Mouse (Mus musculus): ENCODE results near the gene Olfr655. TPM values are rescaled to one million over a fixed set of nuclear protein-coding genes. Genes with fewer than 3 reads are reported as not detected.

Olfr655 gene
- polyA plus RNA-seq (2016; fragmentation: Nextera tagmentation; extraction: Ambion mirVana), result not detected in 2 replicates

DNA sequence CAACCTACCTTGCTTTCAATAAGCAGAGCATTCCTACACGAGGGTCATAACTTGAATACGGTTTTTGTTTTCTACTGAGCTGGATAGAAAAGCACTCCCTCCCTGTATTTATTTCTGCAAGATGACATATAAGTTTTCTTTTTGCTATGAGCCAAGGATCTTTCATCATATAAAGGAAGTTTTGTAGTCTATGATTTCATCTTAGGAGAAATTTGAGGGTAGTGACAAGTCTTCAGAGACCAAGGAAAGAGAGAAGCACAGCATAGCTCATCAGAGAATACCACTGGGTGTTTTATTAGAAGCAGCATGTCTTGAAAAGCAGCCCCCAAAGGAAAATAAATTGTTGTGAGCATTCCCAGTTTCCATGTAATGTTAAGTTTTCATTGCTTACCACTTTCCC is at the start of gene Olfr655:
Gene Olfr655, minus strand, starts transcription at position 101 of the 400 bp plus-strand sequence.
- Histone ChIP-seq H3K4me2 (replicated peaks) (no peak within 1 kb of the TSS), H3K4me1 (no peaks in the 10 kb centered on the region), H3K4me3 (no peak within 1 kb of the TSS), H3K36me3 (no peaks in the 10 kb centered on the region), H3K9me3 (no peaks in the 10 kb centered on the region), H3K27ac (no peak within 1 kb of the TSS), H3K9ac (no peak within 1 kb of the TSS), H3K27me3 (replicated peaks) (no peaks in the 10 kb centered on the region)
- 94% methylated on average over 2 of the region's 2 CpGs for WGBS
- no peak for ATAC-seq (ENCODE audit: low FRiP score, low read depth)

DNA sequence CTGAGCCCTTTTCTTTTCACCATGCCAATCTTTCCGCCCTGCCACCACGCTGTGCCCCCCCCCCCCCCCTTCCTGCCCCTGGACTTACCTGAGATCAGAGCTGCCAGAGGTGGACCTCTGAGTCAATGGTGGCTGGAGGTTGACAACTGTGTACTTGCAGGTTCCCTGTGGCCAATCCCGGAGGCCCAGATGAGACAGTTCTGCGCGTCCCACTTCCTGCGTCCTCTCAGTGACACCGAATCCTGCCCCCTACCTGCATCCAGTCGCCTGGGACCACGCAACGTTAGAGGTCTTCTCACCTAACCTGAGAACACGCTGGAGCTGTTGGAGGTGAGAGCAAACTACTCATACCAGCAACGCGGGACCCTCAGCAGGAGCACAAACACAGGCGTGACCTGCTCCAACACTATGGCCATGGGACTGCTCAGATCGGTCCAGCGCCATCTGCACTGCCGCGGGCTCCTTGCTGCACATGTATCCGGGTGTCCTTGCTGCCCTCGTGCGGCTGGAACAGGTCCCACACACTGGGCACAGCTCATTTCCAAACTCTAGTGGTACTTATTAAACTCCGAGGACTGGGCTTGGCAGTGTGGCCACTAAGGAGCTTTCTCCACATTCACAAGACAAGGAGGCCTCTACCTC is 45.4 kb upstream of the Olfr655 start, which contains the start of gene Olfr658:
Gene Olfr658, minus strand, starts transcription at position 465 of the 642 bp plus-strand sequence.
- 32% methylated on average over 22 of the region's 22 CpGs for WGBS
- Histone ChIP-seq H3K4me2 (replicated peaks) (peak within 1 kb of the TSS; percentile 56), H3K27ac (no peak within 1 kb of the TSS), H3K27me3 (replicated peaks) (no peaks in the 10 kb centered on the region), H3K9me3 (no peaks in the 10 kb centered on the region), H3K9ac (no peak within 1 kb of the TSS), H3K4me1 (no peaks in the 10 kb centered on the region), H3K36me3 (no peaks in the 10 kb centered on the region), H3K4me3 (peak within 1 kb of the TSS; percentile 19; the same call in 1 of the 2 replicates)
- peak; percentile 95 for ATAC-seq (ENCODE audit: low FRiP score, low read depth)

DNA sequence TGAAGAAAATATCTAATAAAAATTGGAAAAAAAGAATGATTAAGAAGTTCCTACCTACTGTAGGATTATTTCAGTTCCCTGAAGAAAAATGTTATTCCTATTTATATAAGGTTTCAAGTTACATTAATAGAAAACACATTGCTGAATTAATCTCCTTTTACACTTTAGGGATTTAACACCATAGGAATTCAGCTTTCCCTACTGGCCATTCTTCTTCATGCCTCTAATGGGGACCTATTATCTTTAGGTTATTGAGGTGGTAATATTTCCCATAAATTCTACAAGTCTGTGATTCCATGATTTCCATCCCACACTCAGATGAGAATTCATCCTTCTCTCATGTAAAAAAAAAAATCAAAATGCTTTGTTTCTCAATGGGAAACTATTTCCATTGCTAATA is 22.9 kb upstream of the Olfr655 start, which contains the start of gene Olfr657:
Gene Olfr657, plus strand, starts transcription at position 301 of the 400 bp plus-strand sequence.
- ATAC-seq (ENCODE audit: low FRiP score, low read depth), result no peak
- H3K27ac ChIP-seq, result no peak within 1 kb of the TSS

DNA sequence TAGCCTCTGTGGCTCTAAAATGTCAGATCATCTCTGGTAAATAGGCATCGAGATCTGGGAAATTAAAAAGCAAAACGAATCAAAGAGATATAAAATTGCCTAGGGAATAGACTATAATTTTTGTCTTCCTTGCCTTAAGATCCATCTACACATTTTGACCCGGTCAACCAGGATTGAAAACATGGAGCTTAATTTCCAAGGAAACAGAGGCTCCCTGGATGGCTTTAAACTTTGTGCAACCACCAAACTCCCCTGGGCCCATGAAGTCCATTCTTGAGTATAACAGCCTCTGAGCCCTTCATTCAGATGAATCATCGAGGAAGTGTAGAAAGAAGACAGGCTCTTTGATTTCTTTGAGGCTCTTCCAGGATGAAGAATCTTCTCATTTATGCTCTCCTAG is 12.1 kb upstream of the Olfr655 start, which contains the start of gene Olfr656:
Gene Olfr656, plus strand, starts transcription at position 301 of the 400 bp plus-strand sequence.
- WGBS, result 87% methylated on average over 4 of the region's 4 CpGs
- no peak for ATAC-seq (ENCODE audit: low FRiP score, low read depth)
- no peak within 1 kb of the TSS for H3K4me2 ChIP-seq (replicated peaks)
- no peaks in the 10 kb centered on the region for H3K9me3 ChIP-seq
- no peak within 1 kb of the TSS for H3K4me3 ChIP-seq
- no peak within 1 kb of the TSS for H3K9ac ChIP-seq
- no peaks in the 10 kb centered on the region for H3K4me1 ChIP-seq
- H3K27ac ChIP-seq, result no peak within 1 kb of the TSS
- no peaks in the 10 kb centered on the region for H3K27me3 ChIP-seq (replicated peaks)
- no peaks in the 10 kb centered on the region for H3K36me3 ChIP-seq

More for the DNA sequence above, 22.9 kb upstream of the Olfr655 start, which contains the start of gene Olfr657:
- H3K9ac ChIP-seq, result no peak within 1 kb of the TSS
- no peak within 1 kb of the TSS for H3K4me3 ChIP-seq
- H3K9me3 ChIP-seq, result no peaks in the 10 kb centered on the region
- no peak within 1 kb of the TSS for H3K4me2 ChIP-seq (replicated peaks)
- no peaks in the 10 kb centered on the region for H3K4me1 ChIP-seq
- no peaks in the 10 kb centered on the region for H3K36me3 ChIP-seq
- H3K27me3 ChIP-seq (replicated peaks), result no peaks in the 10 kb centered on the region

DNA sequence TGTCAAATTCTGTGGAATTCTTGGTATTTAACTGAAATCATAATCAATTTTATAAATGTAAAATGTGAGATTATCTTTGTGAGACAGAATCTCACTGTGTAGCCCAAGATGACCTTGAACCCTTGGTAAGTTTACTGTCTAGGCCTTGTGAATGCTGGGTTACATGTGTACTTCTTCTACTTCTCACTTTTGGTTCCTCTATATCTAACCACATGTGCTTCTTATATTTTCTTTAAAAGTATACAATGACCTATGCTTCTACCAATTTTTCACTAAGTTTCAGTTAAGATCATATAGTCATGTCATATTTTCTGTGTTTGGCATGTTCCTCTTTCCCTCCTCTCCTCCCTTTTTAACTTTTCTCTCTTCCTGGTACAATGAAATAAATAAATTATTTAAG is 3.1 kb upstream of the Olfr655 start:
- Histone ChIP-seq H3K4me3 (no peak overlapping the region), H3K9me3 (no peaks in the 10 kb centered on the region), H3K36me3 (no peaks in the 10 kb centered on the region), H3K4me2 (replicated peaks) (no peak overlapping the region), H3K9ac (no peak overlapping the region), H3K27me3 (replicated peaks) (no peaks in the 10 kb centered on the region), H3K27ac (no peak overlapping the region), H3K4me1 (no peaks in the 10 kb centered on the region)
- ATAC-seq (ENCODE audit: low FRiP score, low read depth), result no peak

DNA sequence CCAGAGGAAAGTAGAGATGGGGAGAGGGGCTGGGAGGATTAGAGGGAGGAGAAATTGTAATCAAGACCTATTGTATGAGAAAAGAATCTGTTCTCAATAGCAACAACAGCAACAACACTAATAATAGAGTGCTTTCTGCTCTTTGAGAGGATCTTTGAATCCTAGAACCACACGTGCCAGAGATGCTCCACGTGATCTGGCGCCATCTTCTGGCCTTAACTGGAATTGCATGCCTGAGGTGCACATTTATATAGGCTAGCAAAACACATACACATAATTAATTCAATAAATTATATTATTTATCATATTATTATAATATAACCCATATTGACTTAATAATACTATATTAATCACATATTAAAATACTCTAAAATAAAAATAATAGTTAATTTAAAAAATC is 1.6 kb upstream of the Olfr655 start:
- H3K4me2 ChIP-seq (replicated peaks), result no peak overlapping the region
- H3K27me3 ChIP-seq (replicated peaks), result no peaks in the 10 kb centered on the region
- no peak overlapping the region for H3K4me3 ChIP-seq
- H3K36me3 ChIP-seq, result no peaks in the 10 kb centered on the region
- H3K9ac ChIP-seq, result no peak overlapping the region
- H3K9me3 ChIP-seq, result no peaks in the 10 kb centered on the region
- ATAC-seq (ENCODE audit: low FRiP score, low read depth), result no peak
- no peak overlapping the region for H3K27ac ChIP-seq
- WGBS, result 3% methylated on average over 3 of the region's 3 CpGs
- H3K4me1 ChIP-seq, result no peaks in the 10 kb centered on the region

DNA sequence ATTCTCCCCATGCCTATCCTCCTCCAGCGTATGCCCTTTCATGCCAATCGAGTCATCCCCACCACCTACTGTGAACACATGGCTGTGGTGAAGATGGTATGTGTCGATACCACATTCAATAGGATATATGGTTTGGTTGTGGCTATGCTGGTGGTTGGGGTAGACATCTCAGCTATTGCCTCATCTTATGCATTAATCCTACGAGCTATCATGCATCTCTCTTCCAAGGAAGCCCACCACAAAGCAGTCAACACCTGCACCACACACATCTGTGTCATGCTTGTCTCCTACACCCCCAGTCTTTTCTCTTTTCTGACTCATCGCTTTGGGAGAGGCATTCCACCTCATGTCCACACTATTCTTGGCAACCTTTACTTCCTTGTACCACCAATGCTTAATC is 13.3 kb downstream of the Olfr655 start:
- Histone ChIP-seq H3K27me3 (replicated peaks) (no peaks in the 10 kb centered on the region), H3K9me3 (no peaks in the 10 kb centered on the region), H3K9ac (no peak overlapping the region), H3K4me3 (no peak overlapping the region), H3K36me3 (no peaks in the 10 kb centered on the region), H3K27ac (no peak overlapping the region), H3K4me1 (no peaks in the 10 kb centered on the region), H3K4me2 (replicated peaks) (no peak overlapping the region)
- 85% methylated on average over 5 of the region's 5 CpGs for WGBS
- no peak for ATAC-seq (ENCODE audit: low FRiP score, low read depth)

DNA sequence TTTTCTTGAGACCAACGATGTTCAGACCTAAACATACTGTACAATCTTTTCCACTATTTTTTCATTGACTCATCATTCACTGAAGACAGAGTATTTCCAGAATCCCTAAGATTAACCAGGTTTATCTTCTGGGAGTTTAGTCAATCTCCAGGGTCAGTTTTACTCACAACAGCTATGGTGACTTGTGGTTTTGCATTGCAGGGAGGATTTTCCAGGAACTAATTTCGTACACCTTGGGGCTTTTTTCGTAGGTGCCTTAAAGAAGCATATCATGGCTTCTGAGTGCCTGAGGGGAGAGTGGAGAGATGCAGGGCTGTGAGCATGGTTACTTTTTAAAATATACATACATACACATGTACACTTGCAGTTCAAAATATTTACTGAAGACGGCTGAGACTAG is 14.9 kb downstream of the Olfr655 start, which contains the start of gene Olfr654:
Gene Olfr654, plus strand, starts transcription at position 301 of the 400 bp plus-strand sequence.
- H3K4me1 ChIP-seq, result no peaks in the 10 kb centered on the region
- H3K9me3 ChIP-seq, result no peaks in the 10 kb centered on the region
- H3K27me3 ChIP-seq (replicated peaks), result no peaks in the 10 kb centered on the region
- no peak within 1 kb of the TSS for H3K4me3 ChIP-seq
- no peak for ATAC-seq (ENCODE audit: low FRiP score, low read depth)
- no peak within 1 kb of the TSS for H3K4me2 ChIP-seq (replicated peaks)
- H3K27ac ChIP-seq, result no peak within 1 kb of the TSS
- WGBS, result 92% methylated on average over 4 of the region's 4 CpGs
- H3K36me3 ChIP-seq, result no peaks in the 10 kb centered on the region
- H3K9ac ChIP-seq, result no peak within 1 kb of the TSS

DNA sequence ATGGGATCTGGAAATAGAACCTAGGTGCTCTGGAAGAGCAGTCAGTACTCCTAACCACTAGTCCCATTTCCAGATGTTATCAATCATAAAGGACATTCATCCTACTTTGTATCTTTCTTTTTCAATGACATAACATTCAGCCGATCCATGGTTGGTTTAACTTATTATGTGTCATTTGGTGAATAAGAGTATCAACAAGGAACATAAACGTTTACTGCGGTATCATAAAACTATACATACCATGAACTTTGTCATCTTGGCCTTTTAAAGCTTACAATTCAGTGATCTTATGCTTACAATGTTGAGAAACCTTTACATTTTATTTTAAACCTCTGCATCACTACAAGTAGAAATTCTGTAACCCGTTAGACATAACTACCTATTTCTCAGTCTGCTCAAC is 20.1 kb downstream of the Olfr655 start:
- no peaks in the 10 kb centered on the region for H3K36me3 ChIP-seq
- no peaks in the 10 kb centered on the region for H3K27me3 ChIP-seq (replicated peaks)
- no peak overlapping the region for H3K27ac ChIP-seq
- H3K4me2 ChIP-seq (replicated peaks), result no peak overlapping the region
- H3K4me3 ChIP-seq, result no peak overlapping the region
- H3K4me1 ChIP-seq, result no peaks in the 10 kb centered on the region
- H3K9me3 ChIP-seq, result no peaks in the 10 kb centered on the region
- WGBS, result 89% methylated on average over 4 of the region's 4 CpGs
- no peak for ATAC-seq (ENCODE audit: low FRiP score, low read depth)
- no peak overlapping the region for H3K9ac ChIP-seq

DNA sequence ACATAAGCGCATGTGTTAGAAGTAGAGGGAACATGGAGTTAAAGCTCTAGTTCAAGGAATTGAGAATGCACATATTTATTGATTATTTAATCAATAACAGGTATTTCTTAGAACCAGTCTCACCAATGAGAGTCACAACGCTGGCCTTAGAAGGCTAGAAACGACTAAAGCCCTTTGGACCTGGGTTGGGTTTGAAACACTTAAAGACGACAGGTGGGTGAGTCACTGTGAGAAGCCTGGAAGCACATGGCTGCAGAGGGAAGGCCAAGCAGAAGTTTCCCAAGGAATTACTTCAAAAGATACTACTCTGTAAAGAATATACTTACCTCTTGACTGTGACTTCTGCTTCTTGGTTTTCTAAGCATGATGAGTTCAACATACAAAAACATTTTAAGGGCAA is 20.7 kb downstream of the Olfr655 start:
- Histone ChIP-seq H3K9ac (no peak overlapping the region), H3K9me3 (no peaks in the 10 kb centered on the region), H3K27ac (no peak overlapping the region), H3K27me3 (replicated peaks) (no peaks in the 10 kb centered on the region), H3K4me3 (no peak overlapping the region), H3K4me1 (no peaks in the 10 kb centered on the region), H3K36me3 (no peaks in the 10 kb centered on the region), H3K4me2 (replicated peaks) (no peak overlapping the region)
- no peak for ATAC-seq (ENCODE audit: low FRiP score, low read depth)
- 95% methylated on average over 4 of the region's 4 CpGs for WGBS

DNA sequence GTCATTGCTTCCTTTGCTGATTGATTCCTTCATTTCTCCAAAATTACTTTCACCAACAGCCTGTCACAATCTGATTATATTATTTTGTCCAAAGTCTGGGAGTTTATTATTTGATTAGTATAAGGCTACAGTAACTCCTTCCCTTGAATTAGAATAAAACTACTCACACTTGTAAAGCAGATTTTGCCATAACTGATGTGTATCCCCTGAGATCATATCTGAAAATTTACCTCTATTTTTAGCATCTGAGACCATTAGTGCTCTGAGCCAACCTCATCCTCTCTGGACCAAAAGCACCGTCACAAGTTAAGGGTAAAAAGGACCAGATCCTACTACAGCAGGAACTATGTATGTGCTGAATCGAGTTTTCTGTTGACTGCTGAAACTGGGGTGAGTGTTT is 24.6 kb downstream of the Olfr655 start, which contains the start of gene Olfr653:
Gene Olfr653, plus strand, starts transcription at position 301 of the 400 bp plus-strand sequence.
- Histone ChIP-seq H3K4me2 (replicated peaks) (no peak within 1 kb of the TSS), H3K36me3 (no peaks in the 10 kb centered on the region), H3K4me3 (no peak within 1 kb of the TSS), H3K27me3 (replicated peaks) (no peaks in the 10 kb centered on the region), H3K9me3 (no peaks in the 10 kb centered on the region), H3K4me1 (no peaks in the 10 kb centered on the region), H3K27ac (no peak within 1 kb of the TSS), H3K9ac (no peak within 1 kb of the TSS)
- whole genome bisulfite sequencing, result 79% methylated on average over 2 of the region's 2 CpGs
- ATAC-seq (ENCODE audit: low FRiP score, low read depth), result no peak

DNA sequence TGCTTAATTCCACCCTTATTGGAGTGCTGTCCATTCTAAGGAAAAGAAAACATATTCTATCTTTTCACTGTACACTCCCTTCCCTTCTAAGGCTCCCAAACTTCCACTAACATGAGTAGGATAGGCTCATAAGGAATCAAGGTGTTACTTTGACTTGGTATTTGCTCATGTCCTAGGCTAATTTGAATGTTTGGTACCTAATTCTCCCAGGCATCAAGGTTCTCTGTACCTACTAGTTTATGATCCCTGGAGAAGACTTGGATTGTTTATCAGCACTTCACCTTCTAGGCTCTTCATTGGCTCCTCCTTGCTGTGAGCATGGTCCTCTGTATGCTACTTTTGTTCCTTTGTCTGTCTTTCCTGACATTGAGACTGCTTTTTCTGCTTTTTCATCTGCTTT is 41.0 kb downstream of the Olfr655 start, which contains the start of gene Olfr652:
Gene Olfr652, plus strand, starts transcription at position 301 of the 400 bp plus-strand sequence.
- Histone ChIP-seq H3K4me1 (no peaks in the 10 kb centered on the region), H3K4me3 (no peak within 1 kb of the TSS), H3K4me2 (replicated peaks) (no peak within 1 kb of the TSS), H3K9me3 (no peaks in the 10 kb centered on the region), H3K27ac (no peak within 1 kb of the TSS), H3K27me3 (replicated peaks) (no peaks in the 10 kb centered on the region), H3K9ac (no peak within 1 kb of the TSS), H3K36me3 (no peaks in the 10 kb centered on the region)
- ATAC-seq (ENCODE audit: low FRiP score, low read depth), result no peak

DNA sequence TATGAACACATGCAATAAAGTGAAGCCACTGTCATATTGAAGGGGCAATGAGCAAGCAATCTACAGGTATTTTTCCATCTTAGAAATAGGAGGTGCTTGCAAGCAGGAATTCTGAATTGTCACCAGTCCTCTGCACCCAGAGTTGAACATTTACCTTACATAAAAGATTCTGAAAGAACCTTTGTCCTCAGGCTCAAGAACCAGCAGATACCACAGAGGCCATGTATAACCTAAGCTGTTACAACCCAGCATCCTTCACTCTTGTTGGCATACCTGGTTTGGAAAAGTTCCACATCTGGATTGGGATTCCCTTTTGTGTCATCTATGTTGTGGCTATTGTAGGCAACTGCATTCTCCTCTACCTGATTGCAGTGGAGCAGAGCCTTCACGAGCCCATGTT is 48.9 kb downstream of the Olfr655 start:
- Histone ChIP-seq H3K9ac (no peak overlapping the region), H3K27me3 (replicated peaks) (no peaks in the 10 kb centered on the region), H3K9me3 (no peaks in the 10 kb centered on the region), H3K36me3 (no peaks in the 10 kb centered on the region), H3K4me2 (replicated peaks) (no peak overlapping the region), H3K4me1 (no peaks in the 10 kb centered on the region), H3K4me3 (no peak overlapping the region), H3K27ac (no peak overlapping the region)
- WGBS, result 69% methylated on average over 1 of the region's 1 CpGs
- ATAC-seq (ENCODE audit: low FRiP score, low read depth), result no peak
